Mouse (Mus musculus) kidney, postnatal 0 days (tissue): ENCODE measurements around the gene Dpp3. TPM values are rescaled to one million over a fixed set of nuclear protein-coding genes. Genes with fewer than 3 reads are reported as not detected.

Experiments used
- ATAC-seq: fragments of 200-750 bp; cut with Nextera tagmentation; replicated peaks from 2 replicates; pipeline ENCODE4 v1.8.0; 2017; ENCODE audit warnings: low read depth, moderate number of reproducible peaks, moderate TSS enrichment, moderate library complexity; ENCODE audit not compliant: low FRiP score
- DNase-seq: peaks from one replicate; pipeline ENCODE4 v3.0.0-alpha.2; 2016; ENCODE audit warnings: low spot score
- H3K27ac ChIP-seq: fragments of 300-500 bp; sonication (generic); 2 replicates; pipeline ENCODE4 v1.5.1; 2014; ENCODE audit warnings: mild to moderate bottlenecking
- H3K27me3 ChIP-seq: fragments of 300-500 bp; sonication (generic); 2 replicates; pipeline ENCODE4 v1.6.1; 2014; ENCODE audit warnings: low read length, mixed read lengths; ENCODE audit not compliant: insufficient read depth
- H3K36me3 ChIP-seq: fragments of 300-500 bp; sonication (generic); 2 replicates; pipeline ENCODE4 v1.6.1; 2014; ENCODE audit warnings: low read length, mixed read lengths; ENCODE audit not compliant: insufficient read depth
- H3K4me1 ChIP-seq: fragments of 300-500 bp; sonication (generic); replicated peaks from 2 replicates; pipeline ENCODE4 v1.6.1; 2014; ENCODE audit warnings: antibody characterized with exemption, low read length, mixed read lengths; ENCODE audit not compliant: insufficient read depth
- H3K4me2 ChIP-seq: fragments of 300-500 bp; sonication (generic); 2 replicates; pipeline ENCODE4 v1.6.1; 2014; ENCODE audit warnings: mild to moderate bottlenecking, low read length, moderate library complexity, mixed read lengths
- H3K4me3 ChIP-seq: fragments of 300-500 bp; sonication (generic); replicated peaks from 2 replicates; pipeline ENCODE4 v1.5.1; 2014; ENCODE audit warnings: low read depth, low read length
- H3K9ac ChIP-seq: fragments of 300-500 bp; sonication (generic); 2 replicates; pipeline ENCODE4 v1.6.1; 2014; ENCODE audit warnings: low read depth, low read length
- H3K9me3 ChIP-seq: fragments of 300-500 bp; sonication (generic); replicated peaks from 2 replicates; pipeline ENCODE4 v1.6.1; 2016; ENCODE audit warnings: low read length, inconsistent platforms, mixed read lengths
- CTCF ChIP-seq: IDR thresholded peaks from 2 replicates; pipeline ENCODE4 v1.5.1; 2016; ENCODE audit warnings: antibody characterized with exemption, low read depth, mild to moderate bottlenecking, moderate library complexity
- WGBS: fragments of 180-500 bp; shearing (Covaris S2); extraction: QIAGEN DNeasy Blood & Tissue Kit; methylation state at CpG from one replicate; pipeline ENCODE4 v1.1.7; 2014; 5-methylcytosine and 5-hydroxymethylcytosine counted together
- polyA plus RNA-seq: library from polyadenylated mRNA; unstranded; fragments of >200 nt; fragmentation: Nextera tagmentation; extraction: Ambion mirVana; gene quantifications from 2 replicates; pipeline ENCODE4 v1.2.1, GENCODE M21; 2015

Gene Dpp3
- polyA plus RNA-seq, 1 experiment from 2014 or later: 61.7 TPM

DNA sequence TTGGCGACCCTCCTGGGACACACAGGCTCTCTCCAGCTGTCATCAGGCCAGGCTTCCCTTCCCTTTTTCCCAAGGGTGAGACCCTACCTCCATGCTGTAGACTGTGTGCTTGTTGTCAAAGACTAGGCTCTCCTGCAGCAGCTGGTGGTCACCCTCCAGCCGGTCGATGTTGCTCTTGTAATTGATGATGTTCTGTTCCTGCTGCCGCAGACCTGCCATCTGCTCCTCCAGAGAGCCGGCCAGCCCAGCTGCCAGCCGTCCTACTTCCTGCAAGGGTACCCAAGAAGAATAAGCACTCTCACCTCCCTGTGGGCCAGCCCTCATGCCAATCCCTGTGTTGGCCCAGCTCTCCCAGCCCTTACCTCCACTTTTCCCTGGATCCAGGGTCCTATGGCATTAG is 65.0 kb downstream of the Dpp3 start:
- Histone ChIP-seq H3K4me2 (no peak overlapping the region), H3K27ac (no peak overlapping the region)
- WGBS: 71% methylated on average over 6 of the region's 6 CpGs

DNA sequence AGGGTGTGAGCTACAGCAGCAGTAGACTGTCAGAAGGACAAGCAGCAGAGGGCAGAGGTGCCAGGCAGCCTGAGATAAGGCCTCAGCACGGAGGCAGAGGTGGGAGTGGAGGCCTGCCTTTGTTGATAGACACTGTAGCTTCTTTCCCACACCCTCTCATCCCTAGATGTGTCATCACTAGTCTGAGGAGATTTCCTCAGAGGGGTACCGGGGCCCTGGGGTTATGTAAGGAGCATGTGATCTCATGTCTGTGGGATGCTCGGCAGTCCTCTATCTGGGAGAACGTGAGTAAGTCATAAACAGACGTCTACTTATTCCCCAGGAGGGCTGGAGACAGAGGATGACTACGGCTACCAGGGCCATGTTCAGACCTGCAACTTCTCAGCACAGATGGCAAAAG is 69.0 kb downstream of the Dpp3 start:
- no peaks in the 10 kb centered on the region for H3K36me3 ChIP-seq
- H3K9me3 ChIP-seq: no peaks in the 10 kb centered on the region
- H3K9ac ChIP-seq: no peak overlapping the region
- H3K27me3 ChIP-seq: no peaks in the 10 kb centered on the region
- no peak overlapping the region for H3K27ac ChIP-seq
- DNase-seq (no peak), ATAC-seq (no peak)
- no peak overlapping the region for H3K4me2 ChIP-seq
- no peaks in the 10 kb centered on the region for H3K4me1 ChIP-seq
- no peak overlapping the region for H3K4me3 ChIP-seq
- whole genome bisulfite sequencing: 71% methylated on average over 6 of the region's 6 CpGs
- no peak for TF ChIP-seq CTCF

More for the DNA sequence above, 65.0 kb downstream of the Dpp3 start:
- Histone ChIP-seq H3K9ac (no peak overlapping the region), H3K4me1 (0 out of 2 replicates have a peak, but pooled peaks cover 6% of the 10 kb centered on the region), H3K4me3 (no peak overlapping the region), H3K36me3 (no peaks in the 10 kb centered on the region), H3K9me3 (no peaks in the 10 kb centered on the region), H3K27me3 (no peaks in the 10 kb centered on the region)
- no peak for ATAC-seq
- TF ChIP-seq CTCF: no peak
- no peak for DNase-seq

Other genes with a start within 250 kb of the Dpp3 start
- gene Gm960, start 229.6 kb downstream of the Dpp3 start, polyA plus RNA-seq: 2.5 and 3.2 TPM in 2 replicates
- gene Sptbn2, start 217.1 kb downstream of the Dpp3 start, polyA plus RNA-seq: 2.6 and 3.0 TPM in 2 replicates
- gene Rbm4b, start 171.8 kb downstream of the Dpp3 start, polyA plus RNA-seq: 44.9 and 47.2 TPM in 2 replicates
- 39.2 and 40.8 TPM in 2 replicates for gene Rbm4, start 134.4 kb downstream of the Dpp3 start, polyA plus RNA-seq
- 24.4 and 27.3 TPM in 2 replicates for gene Gm21992, start 116.7 kb downstream of the Dpp3 start, polyA plus RNA-seq
- 43.8 and 48.8 TPM in 2 replicates for gene Rbm14, start 116.7 kb downstream of the Dpp3 start, polyA plus RNA-seq
- 72.9 and 82.1 TPM in 2 replicates for gene Ccs, start 89.0 kb downstream of the Dpp3 start, polyA plus RNA-seq
- 0.04 TPM in 1 of 2 replicates, not detected in the other for gene Ccdc87, start 88.9 kb downstream of the Dpp3 start, polyA plus RNA-seq
- 79.8 and 80.6 TPM in 2 replicates for gene Ctsf, start 73.2 kb downstream of the Dpp3 start, polyA plus RNA-seq
- gene Actn3, start 50.4 kb downstream of the Dpp3 start, polyA plus RNA-seq: 4.0 and 4.1 TPM in 2 replicates
- gene Zdhhc24, start 49.6 kb downstream of the Dpp3 start, polyA plus RNA-seq: 8.7 and 9.5 TPM in 2 replicates
- gene Bbs1, start 21.7 kb downstream of the Dpp3 start, polyA plus RNA-seq: 4.9 and 5.0 TPM in 2 replicates
- gene Peli3, start 14.8 kb upstream of the Dpp3 start, polyA plus RNA-seq: 1.5 and 1.9 TPM in 2 replicates
- 132 and 137 TPM in 2 replicates for gene Mrpl11, start 33.9 kb upstream of the Dpp3 start, polyA plus RNA-seq
- not detected in 2 replicates for gene Npas4, start 62.0 kb upstream of the Dpp3 start, polyA plus RNA-seq
- 4.9 and 5.4 TPM in 2 replicates for gene Slc29a2, start 95.6 kb upstream of the Dpp3 start, polyA plus RNA-seq
- gene B4gat1, start 110.5 kb upstream of the Dpp3 start, polyA plus RNA-seq: 57.1 and 64.2 TPM in 2 replicates
- 1.1 and 1.3 TPM in 2 replicates for gene AC124502.3, start 110.6 kb upstream of the Dpp3 start, polyA plus RNA-seq
- gene Brms1, start 113.1 kb upstream of the Dpp3 start, polyA plus RNA-seq: 40.2 and 44.0 TPM in 2 replicates
- gene Rin1, start 122.2 kb upstream of the Dpp3 start, polyA plus RNA-seq: 2.8 and 3.2 TPM in 2 replicates
- 35.0 and 40.6 TPM in 2 replicates for gene Cd248, start 139.8 kb upstream of the Dpp3 start, polyA plus RNA-seq
- gene Tmem151a, start 157.2 kb upstream of the Dpp3 start, polyA plus RNA-seq: 1.4 and 2.1 TPM in 2 replicates
- 129 and 132 TPM in 2 replicates for gene Yif1a, start 160.3 kb upstream of the Dpp3 start, polyA plus RNA-seq
- gene Cnih2, start 170.2 kb upstream of the Dpp3 start, polyA plus RNA-seq: 4.2 and 4.7 TPM in 2 replicates
- 270 and 284 TPM in 2 replicates for gene Rab1b, start 178.8 kb upstream of the Dpp3 start, polyA plus RNA-seq
- gene Klc2, start 190.3 kb upstream of the Dpp3 start, polyA plus RNA-seq: 18.1 and 20.2 TPM in 2 replicates